Mouse (Mus musculus): ENCODE data around the gene Slco3a1. TPM values are rescaled to one million over a fixed set of nuclear protein-coding genes. Genes with fewer than 3 reads are reported as not detected.

The Slco3a1 gene
- total and polyA plus RNA-seq, 2 experiments from 2014 or later, result 23.4 to 39.2 TPM

DNA sequence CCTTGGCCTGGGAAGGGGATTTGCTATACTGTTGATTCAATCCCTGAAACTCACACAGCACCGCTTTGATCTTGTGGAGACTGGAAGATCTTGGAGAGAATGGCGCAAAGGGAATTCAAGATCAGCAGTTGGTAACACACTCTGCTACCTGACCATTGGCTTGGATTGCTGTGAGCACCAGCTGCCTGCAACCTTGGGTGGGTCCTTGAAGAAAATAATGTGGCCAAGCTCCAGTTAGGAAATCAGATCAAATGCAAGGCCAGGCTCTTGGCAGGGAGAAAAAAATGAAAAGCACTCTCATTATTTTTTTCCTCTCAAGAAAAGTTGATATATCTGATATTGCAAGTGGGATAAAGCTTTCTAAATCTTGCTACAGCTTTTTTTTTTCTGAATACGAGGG is 298.3 kb downstream of the Slco3a1 start:
- WGBS, result 79% methylated on average over 3 of the region's 3 CpGs
- no peaks in the 10 kb centered on the region for H3K9me3 ChIP-seq (ENCODE audit: low read length)
- no peak overlapping the region for H3K4me2 ChIP-seq (ENCODE audit: low read depth, low read length, poor library complexity, severe bottlenecking)
- no peaks in the 10 kb centered on the region for H3K4me1 ChIP-seq (ENCODE audit: insufficient read depth, low read length)
- H3K4me3 ChIP-seq (ENCODE audit: low read depth, low read length), result no peak overlapping the region
- H3K27ac ChIP-seq (ENCODE audit: low read depth, low read length), result no peak overlapping the region
- no peaks in the 10 kb centered on the region for H3K36me3 ChIP-seq (ENCODE audit: insufficient read depth, low read length)
- DNase-seq (ENCODE audit: low spot score) (no peak), ATAC-seq (ENCODE audit: low FRiP score) (no peak)
- no peak overlapping the region for H3K9ac ChIP-seq (replicated peaks; ENCODE audit: low read length, poor library complexity, severe bottlenecking)
- H3K27me3 ChIP-seq (ENCODE audit: insufficient read depth, low read length), result no peaks in the 10 kb centered on the region
- no peak for TF ChIP-seq CTCF (IDR thresholded peaks at IDR 0.05)

DNA sequence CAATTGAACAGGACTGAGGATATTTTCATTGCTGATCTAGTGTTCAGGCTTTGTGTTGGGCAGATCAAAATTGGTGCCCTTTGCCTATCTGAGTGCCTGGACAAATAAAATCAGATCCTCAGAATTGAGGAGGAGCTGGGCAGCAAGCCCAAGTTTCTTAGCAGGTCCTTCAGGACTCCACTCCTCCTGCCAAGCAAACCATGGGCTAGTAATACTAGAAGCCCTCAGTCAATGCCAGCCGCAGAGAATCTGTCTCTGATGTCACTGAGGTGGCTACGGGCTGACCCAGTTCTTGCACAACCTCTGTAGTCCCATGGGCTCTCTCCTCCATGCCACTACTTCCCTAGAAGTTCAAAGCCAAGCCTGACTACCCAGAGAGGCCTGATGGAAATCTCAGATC is 302.5 kb downstream of the Slco3a1 start:
- Histone ChIP-seq H3K4me1 (ENCODE audit: insufficient read depth, low read length) (no peaks in the 10 kb centered on the region), H3K27me3 (ENCODE audit: insufficient read depth, low read length) (no peaks in the 10 kb centered on the region), H3K9ac (replicated peaks; ENCODE audit: low read length, poor library complexity, severe bottlenecking) (no peak overlapping the region), H3K27ac (ENCODE audit: low read depth, low read length) (no peak overlapping the region), H3K36me3 (ENCODE audit: insufficient read depth, low read length) (no peaks in the 10 kb centered on the region), H3K4me2 (ENCODE audit: low read depth, low read length, poor library complexity, severe bottlenecking) (no peak overlapping the region), H3K4me3 (ENCODE audit: low read depth, low read length) (no peak overlapping the region), H3K9me3 (ENCODE audit: low read length) (no peaks in the 10 kb centered on the region)
- WGBS, result 88% methylated on average over 2 of the region's 2 CpGs
- TF ChIP-seq CTCF (IDR thresholded peaks at IDR 0.05), result no peak
- ATAC-seq (ENCODE audit: low FRiP score) (no peak), DNase-seq (ENCODE audit: low spot score) (no peak)

DNA sequence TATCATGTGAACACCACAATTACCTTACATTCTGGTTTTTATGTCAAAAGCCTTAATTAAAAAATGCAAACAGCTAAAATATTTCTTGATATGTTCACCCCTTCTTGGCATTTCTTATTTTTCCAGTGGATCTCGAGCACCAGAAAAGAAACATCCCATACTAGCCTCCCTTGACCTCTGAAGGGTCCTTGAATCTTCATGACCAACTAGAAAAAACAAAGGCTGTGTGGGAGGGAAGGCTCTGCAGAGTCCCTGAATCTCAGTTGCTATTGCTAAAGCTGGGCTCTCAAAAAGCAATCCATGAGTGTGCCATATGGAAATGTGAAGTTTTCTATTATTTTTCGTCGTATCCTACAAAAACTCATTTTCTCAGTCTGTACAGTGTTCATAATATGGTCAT is 313.3 kb downstream of the Slco3a1 start:
- no peak for TF ChIP-seq CTCF (IDR thresholded peaks at IDR 0.05)
- DNase-seq (ENCODE audit: low spot score) (no peak), ATAC-seq (ENCODE audit: low FRiP score) (no peak)
- Histone ChIP-seq H3K27me3 (ENCODE audit: insufficient read depth, low read length) (no peaks in the 10 kb centered on the region), H3K9me3 (ENCODE audit: low read length) (peaks cover 4% of the 10 kb centered on the region; the same call in 1 of the 2 replicates), H3K4me2 (ENCODE audit: low read depth, low read length, poor library complexity, severe bottlenecking) (no peak overlapping the region), H3K4me3 (ENCODE audit: low read depth, low read length) (no peak overlapping the region), H3K36me3 (ENCODE audit: insufficient read depth, low read length) (no peaks in the 10 kb centered on the region), H3K9ac (replicated peaks; ENCODE audit: low read length, poor library complexity, severe bottlenecking) (no peak overlapping the region), H3K4me1 (ENCODE audit: insufficient read depth, low read length) (peaks cover 14% of the 10 kb centered on the region; the same call in 1 of the 2 replicates), H3K27ac (ENCODE audit: low read depth, low read length) (peak overlapping the region; percentile 68)
- WGBS, result 81% methylated on average over 3 of the region's 3 CpGs

DNA sequence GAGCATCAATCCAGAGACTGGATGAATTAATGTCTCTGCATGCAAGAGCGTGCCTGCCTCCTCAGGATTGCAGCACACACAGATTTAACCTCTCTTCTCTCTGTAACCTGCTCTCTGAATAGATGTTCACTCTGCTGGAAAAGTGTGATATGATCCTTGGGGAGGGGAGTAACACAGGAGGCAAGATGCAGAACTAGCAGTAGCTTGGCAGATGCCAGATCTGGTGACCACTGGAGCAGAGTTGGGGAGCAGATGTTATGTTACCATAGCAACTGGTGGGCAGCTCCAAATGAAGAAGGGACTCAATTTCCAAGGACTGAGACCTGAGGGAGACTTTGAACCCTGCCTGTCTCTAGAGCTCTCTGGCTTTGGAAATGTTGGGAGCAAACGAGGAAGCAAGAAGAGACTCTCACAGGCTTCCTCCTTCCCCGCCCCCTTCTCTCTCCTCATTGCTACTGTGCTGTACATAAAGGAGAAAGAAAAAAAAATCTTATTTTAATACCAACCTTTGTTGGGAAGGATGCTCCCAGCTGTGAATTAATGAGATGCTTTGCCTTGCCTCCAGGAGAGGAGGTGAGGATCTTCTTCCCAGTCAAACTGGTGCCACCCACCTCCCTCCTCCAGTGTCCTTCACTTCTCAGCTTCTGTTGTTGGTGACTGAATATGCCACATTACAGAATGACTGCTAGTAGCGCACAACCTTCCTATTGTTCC is 314.0 kb downstream of the Slco3a1 start:
- no peak overlapping the region for H3K4me3 ChIP-seq (ENCODE audit: low read depth, low read length)
- no peak overlapping the region for H3K9ac ChIP-seq (replicated peaks; ENCODE audit: low read length, poor library complexity, severe bottlenecking)
- H3K9me3 ChIP-seq (ENCODE audit: low read length), result peaks cover 4% of the 10 kb centered on the region; the same call in 1 of the 2 replicates
- TF ChIP-seq CTCF (IDR thresholded peaks at IDR 0.05), result no peak
- H3K36me3 ChIP-seq (ENCODE audit: insufficient read depth, low read length), result no peaks in the 10 kb centered on the region
- ATAC-seq (ENCODE audit: low FRiP score), result peak; percentile 78
- 32% methylated on average over 4 of the region's 4 CpGs for WGBS
- DNase-seq (ENCODE audit: low spot score), result peak; percentile 66
- H3K4me1 ChIP-seq (ENCODE audit: insufficient read depth, low read length), result peaks cover 14% of the 10 kb centered on the region; the same call in 1 of the 2 replicates
- H3K27ac ChIP-seq (ENCODE audit: low read depth, low read length), result peak overlapping the region; percentile 68
- no peak overlapping the region for H3K4me2 ChIP-seq (ENCODE audit: low read depth, low read length, poor library complexity, severe bottlenecking)
- no peaks in the 10 kb centered on the region for H3K27me3 ChIP-seq (ENCODE audit: insufficient read depth, low read length)

Small RNA genes lying within 50 kb of the gene (microRNA-seq; reads per million reads assigned to microRNA genes)
- not detected for gene Gm27459 (ENCODE audit: borderline number of aligned reads)

All from midbrain, postnatal 0 days (tissue).